Mouse (Mus musculus) embryonic fibroblast, embryonic 13.5 days (primary cell): ENCODE results near the gene Pcolce. TPM values are rescaled to one million over a fixed set of nuclear protein-coding genes. Genes with fewer than 3 reads are reported as not detected.

Source experiments
- H3K27ac ChIP-seq: 2 replicates; pipeline ENCODE4 v1.5.1; 2012; ENCODE audit warnings: low read length, control low read depth, inconsistent platforms; ENCODE audit not compliant: insufficient read depth
- H3K4me1 ChIP-seq: 2 replicates; pipeline ENCODE4 v1.6.1; 2011; ENCODE audit warnings: low read length; ENCODE audit not compliant: control insufficient read depth, insufficient read depth
- H3K4me3 ChIP-seq: 2 replicates; pipeline ENCODE4 v1.5.1; 2011; ENCODE audit warnings: mild to moderate bottlenecking, control low read depth, low read length; ENCODE audit not compliant: insufficient read depth
- CTCF ChIP-seq: IDR thresholded peaks from 2 replicates; pipeline ENCODE4 v1.5.1; 2011; ENCODE audit warnings: mild to moderate bottlenecking, control low read depth, low read length, moderate library complexity, borderline replicate concordance; ENCODE audit not compliant: insufficient read depth
- POLR2A ChIP-seq: IDR thresholded peaks from 2 replicates; pipeline ENCODE4 v1.6.1; 2011; ENCODE audit warnings: low read depth, mild to moderate bottlenecking, control low read depth, low read length, moderate library complexity
- polyA plus RNA-seq: library from polyadenylated mRNA; stranded (reverse); fragments of >200 nt; gene quantifications from 2 replicates; pipeline ENCODE4 v1.2.4, GENCODE M21; 2011; ENCODE audit warnings: low read depth; ENCODE audit not compliant: missing spikeins, insufficient read length

Pcolce gene
- polyA plus RNA-seq = 732 and 740 TPM in 2 replicates

- H3K4me3 ChIP-seq = no peak within 1 kb of the TSS
- H3K4me1 ChIP-seq = peaks cover 13% of the 10 kb centered on the region
- peak within 1 kb of the TSS; percentile 45 for H3K27ac ChIP-seq
- TF ChIP-seq CTCF = no peak
- TF ChIP-seq POLR2A = peak; percentile 59
Observed at GRCm38 (mm10) chr5:137613550-137613949, at the start of gene Pcolce. Gene Pcolce (minus strand): TSS chr5:137613784.

GRCm38 (mm10) chr5:137663057-137663456, 49.5 kb upstream of the Pcolce start:
- Histone ChIP-seq H3K4me3 (no peak overlapping the region), H3K27ac (no peak overlapping the region), H3K4me1 (peaks cover 7% of the 10 kb centered on the region)
- TF ChIP-seq CTCF (no peak), POLR2A (no peak)

- TF ChIP-seq CTCF = no peak
- no peak for TF ChIP-seq POLR2A
- Histone ChIP-seq H3K4me3 (no peak overlapping the region), H3K27ac (peak overlapping the region; percentile 44), H3K4me1 (peaks cover 7% of the 10 kb centered on the region)
Observed at GRCm38 (mm10) chr5:137660064-137660688, 46.6 kb upstream of the Pcolce start.

- Histone ChIP-seq H3K4me1 (peaks cover 8% of the 10 kb centered on the region), H3K27ac (no peak overlapping the region), H3K4me3 (no peak overlapping the region)
- no peak for TF ChIP-seq POLR2A
- peak; percentile 47; the same call in 1 of the 2 replicates for TF ChIP-seq CTCF
Observed at GRCm38 (mm10) chr5:137656977-137657376, 43.4 kb upstream of the Pcolce start.

- TF ChIP-seq CTCF (no peak), POLR2A (no peak)
- no peak overlapping the region for H3K4me3 ChIP-seq
- H3K4me1 ChIP-seq = peaks cover 5% of the 10 kb centered on the region; the same call in 1 of the 2 replicates
- H3K27ac ChIP-seq = no peak overlapping the region
Observed at GRCm38 (mm10) chr5:137654746-137655145, 41.2 kb upstream of the Pcolce start.

- Histone ChIP-seq H3K4me3 (no peak overlapping the region), H3K4me1 (peaks cover 5% of the 10 kb centered on the region; the same call in 1 of the 2 replicates), H3K27ac (no peak overlapping the region)
- TF ChIP-seq POLR2A (no peak), CTCF (no peak)
Observed at GRCm38 (mm10) chr5:137653366-137653765, 39.8 kb upstream of the Pcolce start.

- no peak for TF ChIP-seq POLR2A
- 0 out of 2 replicates have a peak, but pooled peaks have one; percentile 15 for TF ChIP-seq CTCF
- Histone ChIP-seq H3K4me1 (peaks cover 8% of the 10 kb centered on the region; the same call in 1 of the 2 replicates), H3K4me3 (no peak overlapping the region), H3K27ac (no peak overlapping the region)
Observed at GRCm38 (mm10) chr5:137652474-137652873, 38.9 kb upstream of the Pcolce start.

GRCm38 (mm10) chr5:137649669-137650571, 36.3 kb upstream of the Pcolce start:
- H3K4me3 ChIP-seq = no peak overlapping the region
- TF ChIP-seq POLR2A = no peak
- TF ChIP-seq CTCF = no peak
- H3K27ac ChIP-seq = no peak overlapping the region
- H3K4me1 ChIP-seq = peaks cover 8% of the 10 kb centered on the region; the same call in 1 of the 2 replicates

- Histone ChIP-seq H3K27ac (no peak overlapping the region), H3K4me3 (no peak overlapping the region), H3K4me1 (peaks cover 8% of the 10 kb centered on the region; the same call in 1 of the 2 replicates)
- TF ChIP-seq CTCF (no peak), POLR2A (no peak)
Observed at GRCm38 (mm10) chr5:137649251-137649650, 35.7 kb upstream of the Pcolce start.
